Mouse (Mus musculus): ENCODE results near the gene Krtap28-13.

Gene Krtap28-13

DNA sequence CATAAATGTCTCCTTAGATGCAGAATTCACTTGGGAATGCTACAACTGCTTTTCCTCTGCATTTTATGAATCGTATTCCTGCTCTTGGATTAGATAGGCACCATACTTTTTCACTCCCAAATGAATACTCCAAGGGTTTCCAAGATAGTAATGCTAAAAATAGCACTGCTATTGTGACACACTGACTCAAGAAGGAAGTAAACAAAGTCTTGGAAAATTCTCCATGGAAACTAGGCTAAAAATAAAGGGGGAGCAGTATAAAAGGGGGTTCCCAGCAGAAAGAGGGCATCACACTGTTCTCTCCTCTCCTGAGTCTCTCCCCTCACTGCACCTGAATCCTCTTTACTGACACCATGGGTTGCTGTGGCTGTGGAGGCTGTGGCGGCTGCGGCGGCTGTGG lies at the start of gene Krtap28-13:
Gene Krtap28-13, plus strand, starts transcription at position 288 of the 400 bp plus-strand sequence.
- 81% methylated on average over 4 of the region's 4 CpGs for WGBS

DNA sequence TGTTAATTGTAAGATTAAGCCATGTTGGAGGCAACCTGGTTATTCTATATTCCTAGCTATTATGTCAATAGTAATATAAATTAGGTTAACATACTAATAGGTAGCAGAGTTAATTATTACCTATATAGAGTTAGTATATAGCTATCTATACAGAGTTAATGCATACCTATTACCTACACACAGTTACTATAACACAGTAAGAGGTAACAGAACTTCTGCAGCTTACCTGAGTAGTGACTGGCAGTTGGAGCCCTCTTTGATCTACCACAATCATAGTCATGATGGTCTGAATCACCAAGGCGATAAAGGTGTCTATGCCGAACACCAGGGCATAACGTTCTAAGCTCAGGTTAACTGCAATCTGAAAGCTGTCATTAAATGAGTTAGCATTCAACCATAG lies 46.3 kb upstream of the Krtap28-13 start:
- WGBS, result 97% methylated on average over 3 of the region's 3 CpGs

DNA sequence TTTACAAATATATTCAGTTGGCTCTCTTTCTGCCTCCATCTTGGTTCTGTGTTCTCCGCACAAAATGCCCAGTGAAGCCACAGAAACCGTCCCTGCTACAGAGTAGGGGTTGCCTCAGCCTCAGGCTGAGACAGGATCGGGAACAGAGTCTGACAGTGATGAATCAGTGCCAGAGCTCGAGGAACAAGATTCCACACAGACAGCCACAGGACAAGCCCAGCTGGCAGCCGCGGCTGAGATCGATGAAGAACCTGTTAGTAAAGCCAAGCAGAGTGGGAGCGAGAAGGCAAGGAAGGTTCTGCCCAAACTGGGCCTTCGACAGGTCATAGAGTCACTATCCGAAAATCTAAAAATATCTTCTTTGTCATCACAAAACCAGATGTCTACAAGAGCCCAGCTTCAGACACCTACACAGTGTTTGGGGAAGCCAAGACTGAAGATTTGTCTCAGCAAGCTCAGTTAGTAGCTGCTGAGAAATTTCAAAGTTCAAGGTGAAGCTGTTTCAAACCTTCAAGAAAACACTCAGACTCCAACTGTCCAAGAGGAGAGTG lies 45.3 kb upstream of the Krtap28-13 start:
- 66% methylated on average over 10 of the region's 10 CpGs for WGBS

DNA sequence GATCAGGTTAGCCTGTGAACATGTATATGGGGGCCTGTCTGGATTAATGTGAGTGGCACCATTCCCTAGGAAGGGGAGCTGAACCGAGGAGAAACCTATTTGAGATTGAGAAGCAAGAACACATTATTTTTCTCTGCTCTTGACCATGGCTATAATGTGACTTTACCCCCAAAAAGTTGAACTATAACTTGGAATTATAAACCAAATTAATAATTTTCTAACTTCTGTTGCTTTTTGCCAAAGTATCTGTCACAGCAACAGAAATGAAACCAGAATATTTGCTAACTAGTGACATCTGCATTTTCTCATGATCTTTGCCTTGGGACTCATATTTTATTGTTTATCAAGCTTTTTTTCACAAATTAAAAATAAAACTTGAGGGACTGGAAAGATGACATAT lies 44.2 kb upstream of the Krtap28-13 start:
- 70% methylated on average over 1 of the region's 1 CpGs for WGBS

DNA sequence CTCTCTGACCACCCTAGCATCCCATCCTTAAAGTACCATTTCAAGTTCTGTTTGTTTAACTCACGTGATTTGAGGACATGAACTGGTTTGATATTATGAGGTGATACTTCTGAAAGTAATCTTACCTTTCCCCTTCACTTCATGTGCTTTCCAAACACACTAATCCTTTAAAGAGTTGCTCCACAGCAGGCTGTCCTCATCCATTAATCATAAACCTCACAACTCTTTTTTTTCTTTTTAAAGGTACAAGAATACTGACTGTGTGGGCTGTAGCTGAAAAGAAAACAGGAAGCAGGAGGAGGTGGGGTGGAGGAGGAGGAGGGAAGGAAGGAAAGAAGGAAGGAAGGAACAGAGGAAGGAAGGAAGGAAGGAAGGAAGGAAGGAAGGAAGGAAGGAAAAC lies 28.8 kb upstream of the Krtap28-13 start:
- WGBS, result 57% methylated on average over 1 of the region's 1 CpGs

DNA sequence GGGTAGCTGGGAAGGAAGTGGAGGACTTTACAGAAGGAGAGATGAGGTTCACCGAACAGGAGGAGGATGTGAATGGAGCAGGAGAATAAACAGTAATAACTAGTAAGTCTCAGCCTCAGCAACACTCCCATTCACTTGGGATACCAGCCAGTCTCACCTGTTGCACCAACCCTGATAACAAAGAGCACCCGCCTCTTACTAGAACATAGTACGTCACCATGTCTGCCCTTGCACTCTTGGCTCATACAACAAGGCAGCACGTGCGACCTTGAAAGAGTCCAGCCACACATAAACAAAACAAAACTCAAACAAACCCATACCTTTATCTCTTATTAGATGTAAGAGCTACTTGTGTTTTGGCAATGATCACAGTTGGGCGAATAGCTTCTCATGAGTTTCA lies 28.2 kb upstream of the Krtap28-13 start:
- 79% methylated on average over 6 of the region's 6 CpGs for WGBS

DNA sequence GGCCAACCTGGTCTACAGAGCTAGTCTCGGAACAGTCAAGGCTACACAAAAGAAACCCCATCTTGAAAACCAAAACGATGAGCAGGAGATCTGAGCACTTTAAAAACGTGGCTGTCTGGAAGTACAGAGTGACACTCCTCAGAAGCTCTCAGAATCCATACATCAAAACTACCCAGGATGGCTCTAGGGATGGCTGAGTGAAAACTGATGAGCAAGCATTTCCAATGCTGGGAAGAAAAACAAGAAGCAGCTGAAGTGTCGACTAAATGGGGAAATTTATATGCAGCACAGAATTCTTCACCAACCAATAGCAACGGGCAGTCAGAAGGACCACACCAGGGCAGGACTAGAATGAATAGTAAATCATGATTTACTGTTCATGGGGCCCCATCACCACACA lies 26.2 kb upstream of the Krtap28-13 start:
- WGBS, result 72% methylated on average over 5 of the region's 5 CpGs

DNA sequence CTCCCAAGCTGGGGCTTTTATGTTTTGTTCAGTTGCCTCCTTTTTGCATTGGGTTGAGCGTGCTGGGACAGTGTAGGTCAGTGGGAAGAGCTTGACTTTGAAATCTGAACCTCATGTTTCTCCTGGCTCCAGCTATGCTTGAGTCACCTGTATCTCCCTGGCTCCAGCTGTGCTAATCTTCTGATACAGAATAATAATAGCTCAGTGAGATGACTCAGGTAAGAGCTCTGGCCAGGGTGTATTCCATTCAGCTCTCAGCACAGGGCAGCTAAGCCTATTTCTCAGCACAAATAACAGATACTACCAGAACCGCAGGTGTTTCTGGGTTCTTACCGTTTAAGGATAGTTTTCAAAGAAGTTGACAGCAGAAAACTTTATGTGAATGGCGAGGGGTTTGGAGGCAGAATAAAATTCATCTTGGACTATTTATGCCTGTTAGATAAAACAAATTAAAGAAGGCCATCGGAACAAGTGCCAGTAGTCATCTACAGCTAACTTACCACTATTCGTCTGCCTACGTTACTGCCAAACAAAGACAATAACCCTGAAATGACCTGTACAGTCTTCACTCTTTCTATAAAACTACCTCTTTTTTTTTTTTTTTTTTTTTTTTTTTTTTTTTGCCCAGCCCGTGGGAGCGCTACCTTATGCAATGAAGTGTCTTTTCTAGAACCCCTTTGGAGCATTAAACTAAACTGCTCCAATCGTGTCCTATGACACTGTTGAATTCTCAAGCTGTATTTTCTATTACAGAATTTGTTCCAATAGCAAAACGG lies 23.6 kb upstream of the Krtap28-13 start:
- WGBS, result 61% methylated on average over 11 of the region's 11 CpGs

DNA sequence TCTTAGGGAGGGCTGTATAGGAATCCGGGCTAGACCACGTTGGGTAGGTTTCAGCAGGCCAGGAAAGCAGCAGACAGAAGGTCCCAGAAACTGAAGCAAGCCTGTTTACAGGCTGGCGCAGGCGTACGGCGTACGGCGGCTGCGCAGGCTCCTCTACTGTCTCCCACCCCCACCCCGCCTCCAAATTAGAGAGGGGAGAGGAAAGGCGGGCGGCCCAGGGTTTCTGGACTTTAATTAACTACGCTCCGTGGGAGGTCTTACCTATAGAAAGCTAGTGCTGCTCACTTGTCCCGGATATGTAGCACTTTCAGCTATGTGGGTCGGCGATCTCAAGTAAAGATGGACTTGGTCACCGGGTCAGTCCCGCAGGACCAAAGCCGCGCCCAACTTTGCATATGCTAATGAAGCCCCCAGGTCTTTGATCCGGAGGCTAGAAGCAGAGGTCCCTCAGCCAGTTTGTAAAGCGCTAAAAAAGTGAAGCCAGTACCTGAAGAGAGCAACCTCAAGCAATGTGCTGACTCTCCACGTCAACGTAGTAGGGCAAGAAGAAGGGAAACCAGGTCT lies 22.5 kb upstream of the Krtap28-13 start, which contains the start of gene Slc19a3:
Gene Slc19a3, minus strand, starts transcription at position 340 of the 564 bp plus-strand sequence.
- 1% methylated on average over 25 of the region's 25 CpGs for WGBS

DNA sequence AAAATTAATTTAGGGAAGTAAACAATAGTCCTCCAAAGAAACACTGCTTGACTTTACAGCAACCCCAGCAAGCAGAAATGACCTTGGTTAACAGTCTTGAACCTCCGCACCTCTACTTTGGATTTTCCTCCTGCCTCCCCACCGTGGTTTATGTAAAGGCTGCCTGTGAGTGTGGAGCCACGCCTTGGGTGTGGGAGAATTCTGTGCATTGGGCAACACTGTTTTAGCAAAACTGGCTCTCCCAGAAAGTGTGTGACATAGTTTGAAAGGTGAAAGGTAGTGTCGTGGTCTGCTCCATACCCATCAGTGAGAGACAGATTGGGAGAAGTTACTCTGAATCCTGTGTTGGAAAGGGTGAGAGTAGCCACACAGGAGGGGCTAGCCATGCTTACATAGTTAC lies 21.6 kb upstream of the Krtap28-13 start:
- WGBS, result 74% methylated on average over 4 of the region's 4 CpGs

DNA sequence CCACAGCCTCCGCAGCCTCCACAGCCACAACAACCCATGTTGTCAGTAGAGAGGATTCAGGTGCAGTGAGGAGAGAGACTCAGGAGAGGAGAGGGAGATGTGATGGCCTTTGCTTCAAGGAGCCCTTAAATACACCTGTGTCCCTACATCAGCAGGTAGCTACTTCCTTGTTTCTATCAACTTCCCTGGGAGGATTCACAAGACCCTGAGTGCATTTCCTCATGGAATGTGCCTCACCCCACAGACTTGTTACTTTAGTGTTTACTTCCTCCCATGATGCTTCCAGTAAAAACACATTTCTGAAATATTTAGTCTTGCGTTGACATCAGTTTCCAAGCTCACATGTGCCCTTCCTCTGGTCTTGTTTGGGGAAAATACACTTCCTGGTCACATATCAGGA lies 18.4 kb upstream of the Krtap28-13 start, which contains the start of gene Krtap28-10:
Gene Krtap28-10, minus strand, starts transcription at position 101 of the 400 bp plus-strand sequence.
- WGBS, result 91% methylated on average over 2 of the region's 2 CpGs

DNA sequence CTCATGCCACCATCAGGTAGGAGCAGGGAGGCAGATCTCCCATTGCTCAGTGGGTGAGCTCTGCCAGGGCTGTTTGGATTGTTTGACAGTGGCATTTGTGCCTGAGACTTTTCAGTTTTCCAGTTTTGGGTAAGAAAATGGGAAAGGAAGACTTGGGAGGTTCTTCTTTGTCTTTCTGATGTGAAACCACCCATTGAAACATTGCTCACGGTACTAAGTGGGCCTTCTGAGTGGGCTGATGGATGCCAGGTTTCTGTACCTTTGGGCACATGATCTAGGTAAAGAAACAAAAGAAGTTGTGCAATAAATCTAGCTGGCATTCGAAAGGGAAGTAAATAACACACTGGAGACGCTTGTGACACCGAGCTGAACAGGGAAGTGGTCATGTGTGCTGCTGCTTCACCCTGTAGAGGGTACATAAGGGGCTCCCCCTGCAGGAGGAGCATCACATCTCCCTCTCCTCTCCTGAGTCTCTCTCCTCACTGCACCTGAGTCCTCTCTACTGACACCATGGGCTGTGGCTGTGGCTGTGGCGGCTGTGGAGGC lies 15.8 kb upstream of the Krtap28-13 start, which contains the start of gene Gm47969:
Gene Gm47969, plus strand, starts transcription at position 51 of the 546 bp plus-strand sequence.
- 82% methylated on average over 5 of the region's 5 CpGs for WGBS

DNA sequence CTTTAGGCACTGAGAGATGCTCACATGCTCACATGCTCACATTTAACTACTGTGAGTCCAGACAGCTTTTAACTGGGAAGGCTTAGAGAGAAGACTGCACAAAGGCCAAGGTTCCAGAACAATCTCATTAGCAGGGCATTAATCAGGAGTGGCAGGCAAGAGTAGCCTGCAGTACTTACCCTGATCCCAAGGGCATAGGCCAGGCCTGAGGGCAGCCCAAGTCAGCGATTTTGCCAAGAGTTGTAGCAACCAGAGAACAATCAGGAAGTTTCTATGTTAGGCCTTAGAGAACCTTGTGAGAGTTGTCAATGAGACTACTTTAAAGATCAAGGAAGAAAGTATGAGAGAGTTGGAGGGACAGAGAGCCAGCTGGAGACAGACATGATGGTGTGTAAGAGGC lies 2.2 kb upstream of the Krtap28-13 start:
- WGBS, result 94% methylated on average over 1 of the region's 1 CpGs

DNA sequence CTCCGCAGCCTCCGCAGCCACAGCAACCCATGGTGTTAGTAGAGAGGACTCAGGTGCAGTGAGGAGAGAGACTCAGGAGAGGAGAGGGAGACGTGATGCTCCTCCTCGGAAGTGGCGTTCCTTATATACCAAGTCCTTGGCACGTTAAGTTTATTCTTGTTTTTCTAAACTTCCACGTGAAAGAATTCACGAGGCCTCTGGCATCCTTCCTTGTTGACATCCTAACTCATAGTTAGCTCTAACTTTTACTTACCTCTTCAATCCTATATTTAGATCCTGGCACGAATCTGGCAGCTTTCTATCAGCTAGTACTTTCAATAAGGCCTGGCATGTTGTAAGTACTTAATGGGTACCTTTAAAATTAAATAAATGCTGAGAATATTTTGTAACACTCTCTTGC lies 1.5 kb upstream of the Krtap28-13 start, which contains the start of gene A030005K14Rik:
Gene A030005K14Rik, minus strand, starts transcription at position 101 of the 400 bp plus-strand sequence.
- WGBS, result 84% methylated on average over 9 of the region's 9 CpGs

DNA sequence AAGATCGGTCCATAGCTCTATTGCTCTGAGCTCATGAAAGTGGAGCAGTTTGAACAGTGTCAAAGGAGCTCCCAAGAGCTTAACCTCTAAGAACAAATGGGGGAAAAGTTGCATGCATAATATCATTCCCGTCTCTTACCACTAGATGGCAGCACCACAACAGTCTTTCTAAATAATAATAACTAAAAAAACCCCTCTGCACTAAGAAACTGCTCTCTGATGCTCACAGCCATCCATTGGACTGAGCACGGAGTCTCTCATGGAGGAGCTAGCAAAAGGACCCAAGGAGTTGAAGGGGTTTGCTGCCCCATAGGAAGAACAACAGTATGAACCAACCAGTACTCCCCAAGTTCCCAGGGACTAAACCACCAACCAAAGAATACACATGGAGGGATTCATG lies 4.1 kb downstream of the Krtap28-13 start:
- WGBS, result 19% methylated on average over 3 of the region's 3 CpGs

DNA sequence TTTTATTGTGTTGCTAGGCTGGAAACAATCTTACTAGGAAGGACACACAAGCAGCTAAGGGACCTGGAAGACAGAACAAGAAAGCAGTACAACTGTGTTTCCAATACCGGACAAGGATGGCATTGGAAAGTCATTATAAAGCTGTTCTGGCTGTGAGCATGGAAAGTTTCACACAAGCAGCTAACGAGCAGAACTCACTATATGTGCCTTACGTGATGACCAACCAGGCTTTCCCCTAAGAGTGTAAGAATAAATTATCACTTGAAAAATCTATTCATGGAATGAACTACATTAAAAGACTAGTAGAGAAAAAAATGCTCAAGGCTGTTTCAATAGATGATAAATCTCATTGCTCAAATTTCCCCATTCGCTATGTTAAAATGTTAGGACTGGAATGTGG lies 5.8 kb downstream of the Krtap28-13 start:
- WGBS, result 51% methylated on average over 4 of the region's 4 CpGs

DNA sequence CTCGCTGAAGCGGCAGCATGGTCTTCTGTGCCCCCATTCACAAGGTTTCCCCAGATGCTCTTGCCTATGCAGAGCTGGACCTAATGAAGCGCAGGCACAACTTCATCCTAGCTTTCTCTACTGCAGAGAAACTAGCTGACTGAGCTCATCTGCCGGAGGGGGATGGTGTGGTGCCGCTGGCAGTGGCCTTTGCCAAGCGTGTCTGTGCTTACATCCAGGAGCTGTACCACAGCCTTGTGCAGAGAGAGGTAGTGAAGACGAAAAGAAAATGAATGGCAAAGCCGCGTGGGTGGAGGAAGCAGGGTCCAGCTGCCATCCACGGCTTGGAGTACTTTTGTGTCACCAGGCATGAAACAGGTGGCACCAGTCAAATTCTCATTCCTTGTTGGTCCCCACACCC lies 6.5 kb downstream of the Krtap28-13 start:
- 48% methylated on average over 10 of the region's 10 CpGs for WGBS

DNA sequence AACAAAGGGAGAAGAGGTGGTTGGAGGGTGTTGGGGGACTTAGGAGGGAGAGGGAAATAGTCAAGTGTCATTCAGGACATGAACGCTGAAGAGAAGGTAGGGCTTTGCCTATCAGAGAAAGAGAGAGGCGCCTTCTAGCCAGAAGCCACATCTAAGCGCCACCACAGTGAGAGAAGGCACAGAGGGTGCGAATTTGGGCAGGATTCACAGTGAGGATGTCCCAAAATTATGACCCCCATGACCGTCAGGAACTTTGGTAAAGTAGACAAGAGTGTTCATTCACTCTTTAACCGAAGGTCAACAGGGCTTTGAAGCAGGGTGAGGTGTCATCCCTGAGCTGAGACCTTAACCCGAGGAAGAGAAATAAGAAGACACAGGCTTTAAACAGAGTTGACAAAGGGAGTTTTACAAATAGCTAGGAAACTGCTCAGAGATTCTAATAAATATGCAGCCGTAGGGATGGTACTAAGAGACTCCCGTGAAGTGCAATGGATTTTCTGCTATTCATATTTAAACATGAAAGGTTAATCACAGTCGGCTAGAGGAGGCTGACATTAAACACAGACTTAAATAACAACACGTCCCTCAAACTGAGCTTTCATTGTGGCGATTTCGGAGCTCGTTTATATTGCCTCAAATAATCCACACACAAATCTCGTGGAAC lies 14.9 kb downstream of the Krtap28-13 start:
- WGBS, result 32% methylated on average over 15 of the region's 15 CpGs

DNA sequence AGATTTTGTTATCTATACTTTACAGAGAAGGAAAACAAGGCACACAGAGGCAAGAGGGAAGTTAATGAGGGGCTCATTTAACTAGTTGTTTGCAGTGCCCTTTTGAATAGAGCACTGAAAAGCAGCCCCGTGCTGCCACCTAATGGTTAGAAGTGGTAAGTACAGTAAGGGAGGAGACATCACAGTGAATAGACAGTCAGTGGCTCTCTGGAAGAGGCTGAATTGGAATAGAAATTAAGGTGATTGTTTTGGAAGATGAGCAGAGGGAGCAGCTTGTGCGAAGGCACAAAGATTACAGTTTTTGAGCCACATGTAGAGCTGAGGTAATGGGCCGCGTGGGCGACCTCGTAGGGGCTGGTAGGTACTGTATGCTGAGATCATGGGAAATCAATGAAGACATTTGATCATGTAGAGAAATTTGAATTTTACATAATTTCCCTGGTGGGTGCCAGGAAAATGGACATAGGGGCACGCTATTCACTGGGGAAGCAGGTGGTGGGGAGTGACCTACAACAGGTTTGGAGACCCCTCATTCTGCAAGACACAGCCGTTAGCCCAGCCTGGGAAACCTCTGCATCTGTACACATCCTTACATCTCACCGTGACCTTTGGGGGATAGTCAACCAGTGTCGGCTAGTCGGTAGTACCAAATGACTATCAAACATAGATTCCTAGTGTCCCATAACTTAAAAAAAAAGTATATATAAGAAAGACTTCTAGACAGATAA lies 15.6 kb downstream of the Krtap28-13 start:
- WGBS, result 37% methylated on average over 11 of the region's 11 CpGs

DNA sequence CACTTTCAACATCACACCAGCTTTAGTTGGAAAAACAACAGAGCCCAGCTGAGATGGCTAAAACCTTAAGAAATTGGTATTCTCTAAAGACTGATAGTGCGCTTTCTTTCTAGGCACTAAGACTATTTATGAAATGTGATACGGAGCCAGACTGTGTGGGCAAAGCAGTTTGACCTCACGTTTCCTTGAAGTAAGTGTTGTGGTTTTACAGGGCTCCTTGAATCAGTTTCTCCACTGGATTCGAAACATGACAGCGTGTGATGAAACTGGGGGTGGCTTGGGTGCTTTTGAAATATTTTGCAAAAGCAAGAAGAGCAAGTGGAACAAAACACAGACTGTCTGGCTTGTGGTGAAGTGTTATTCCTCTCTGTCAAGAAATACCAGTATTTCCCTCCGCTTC lies 16.3 kb downstream of the Krtap28-13 start:
- 57% methylated on average over 6 of the region's 6 CpGs for WGBS

DNA sequence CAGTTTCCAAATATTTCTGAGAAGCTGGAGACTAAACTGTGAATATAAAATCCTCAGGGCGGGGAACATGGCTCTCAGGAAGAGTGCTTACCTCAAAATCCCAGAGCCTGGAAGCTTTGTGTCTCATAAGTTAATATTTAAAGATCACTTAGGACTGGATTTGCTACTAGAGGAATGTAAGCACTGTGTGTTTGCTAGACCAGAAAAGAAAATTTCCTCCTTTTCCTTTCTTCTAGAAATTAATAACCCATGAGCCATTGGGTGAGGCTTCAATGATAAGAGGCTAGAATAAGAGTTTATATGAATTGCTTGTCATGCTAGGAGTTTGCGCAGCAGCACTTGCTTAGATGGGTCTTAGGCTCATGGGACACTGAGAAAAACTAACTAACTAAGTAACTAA lies 24.1 kb downstream of the Krtap28-13 start:
- WGBS, result 94% methylated on average over 2 of the region's 2 CpGs
